Mouse (Mus musculus) lung, postnatal 10 days (tissue): Measurements from ENCODE around the gene Rpl13.
"Not testable (repeated sequence)": the region's sequence is repeated elsewhere in the genome, so short reads cannot be mapped to it uniquely, and the experiment has no call there.

Experiments
- DNase-seq: peaks from one replicate; pipeline ENCODE4 v3.0.0; 2021

The Rpl13 gene

DNA sequence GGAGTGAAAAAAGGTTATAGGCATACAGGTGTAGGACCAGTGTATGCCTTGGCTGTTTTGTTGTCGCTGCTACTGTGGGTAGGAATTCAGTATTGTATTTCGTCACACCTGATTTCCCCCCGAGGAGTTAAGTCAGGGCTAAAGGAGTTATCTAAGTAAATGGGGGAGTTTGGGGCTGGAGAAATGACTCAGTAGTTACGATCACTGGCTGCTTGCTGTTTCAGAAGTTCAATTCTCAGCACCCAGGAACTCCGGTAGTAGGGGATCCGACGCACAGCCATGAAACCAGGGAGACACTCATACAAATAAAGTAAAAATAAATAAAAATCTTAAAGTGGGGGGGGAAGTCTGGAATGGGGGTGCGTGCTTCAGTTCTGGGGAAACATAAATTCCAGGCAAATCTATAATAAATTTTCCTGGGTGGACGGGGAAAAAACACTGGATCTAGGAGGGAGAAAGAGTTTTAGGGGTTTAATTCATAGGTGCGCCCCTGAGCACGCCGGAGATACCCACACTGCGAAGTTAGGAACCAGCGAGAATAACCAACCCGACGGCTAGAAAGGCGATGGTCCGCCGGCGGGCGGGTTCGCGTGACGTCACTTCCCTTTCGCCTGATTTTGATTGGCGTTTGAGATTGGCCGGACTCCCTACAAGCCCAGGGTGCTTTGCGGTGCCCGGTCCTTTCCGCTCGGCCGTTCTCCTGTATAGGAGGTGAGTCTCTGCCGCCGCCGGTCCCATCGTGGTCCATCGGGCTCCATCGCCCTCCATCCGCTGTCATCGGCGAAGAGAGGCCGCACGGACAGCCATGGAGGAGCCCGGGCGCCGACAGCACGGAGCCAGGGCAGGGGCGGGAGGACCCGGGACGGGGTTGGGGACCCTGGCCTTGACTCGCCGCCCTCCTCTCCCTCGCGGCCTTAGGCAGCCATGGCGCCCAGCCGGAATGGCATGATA is at the start of gene Rpl13:
Gene Rpl13 (plus strand): TSS at position 616 of the 951 bp plus-strand sequence.
- DNase-seq = peak; percentile 99

DNA sequence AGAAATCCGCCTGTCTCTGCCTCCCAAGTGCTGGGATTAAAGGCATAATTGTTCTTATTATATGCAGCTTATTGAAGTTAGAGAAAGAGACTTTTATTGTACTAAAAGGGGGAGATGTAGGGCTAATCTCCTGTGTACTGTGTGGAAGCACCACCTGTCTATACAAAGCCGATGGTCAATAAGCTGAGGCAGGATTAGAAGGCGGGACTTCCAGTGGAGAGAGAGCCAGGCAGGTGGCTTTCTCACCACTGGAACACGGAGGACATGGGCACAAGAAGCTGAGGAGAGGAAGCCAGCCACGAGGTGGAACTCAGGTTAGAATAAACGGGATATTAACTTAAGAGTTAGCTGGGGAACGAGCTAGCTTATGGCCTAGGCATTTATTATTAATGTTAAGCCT is 39.4 kb upstream of the Rpl13 start, which contains the start of gene Spg7:
Gene Spg7 (plus strand): TSS at position 222 of the 400 bp plus-strand sequence.
- DNase-seq = no peak

DNA sequence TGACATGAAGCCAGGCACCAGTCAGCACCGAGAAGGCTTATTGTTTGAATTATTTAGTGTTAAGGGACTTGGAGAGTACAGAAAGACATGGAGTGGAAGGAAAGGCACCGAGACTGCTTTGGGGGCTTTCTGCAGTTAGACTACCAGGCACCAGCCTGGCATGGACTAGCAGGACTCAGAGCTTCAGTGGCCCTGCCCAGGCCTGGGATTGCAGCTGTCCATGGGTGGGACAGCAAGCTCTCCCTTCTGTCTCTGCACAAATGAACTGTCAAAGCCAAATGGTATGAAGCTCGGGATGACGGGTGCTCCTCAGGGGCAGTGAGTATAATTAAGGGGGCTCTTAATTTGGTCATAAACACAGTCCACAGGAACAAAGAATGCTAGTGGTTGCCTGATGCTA is 38.1 kb upstream of the Rpl13 start:
- no peak for DNase-seq

DNA sequence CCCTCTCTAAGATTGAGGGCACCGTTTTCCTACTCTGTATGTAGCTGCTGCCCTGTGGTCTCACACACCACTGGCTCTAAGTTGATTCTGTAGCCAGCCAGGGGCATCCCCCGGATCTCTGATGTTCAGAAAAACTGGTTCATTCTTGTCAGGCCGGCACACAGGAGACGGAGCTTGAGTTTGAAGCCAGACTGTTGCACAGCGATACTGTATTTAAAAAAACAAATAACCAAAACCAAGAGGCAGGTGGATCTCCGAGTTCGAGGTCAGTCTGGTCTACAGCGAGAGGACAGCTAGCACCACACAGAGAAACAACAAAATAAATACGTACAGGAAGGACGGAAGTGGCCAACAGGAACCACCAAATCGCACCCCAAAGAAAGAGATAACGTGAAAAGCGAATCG is 37.3 kb upstream of the Rpl13 start:
- DNase-seq = no peak

DNA sequence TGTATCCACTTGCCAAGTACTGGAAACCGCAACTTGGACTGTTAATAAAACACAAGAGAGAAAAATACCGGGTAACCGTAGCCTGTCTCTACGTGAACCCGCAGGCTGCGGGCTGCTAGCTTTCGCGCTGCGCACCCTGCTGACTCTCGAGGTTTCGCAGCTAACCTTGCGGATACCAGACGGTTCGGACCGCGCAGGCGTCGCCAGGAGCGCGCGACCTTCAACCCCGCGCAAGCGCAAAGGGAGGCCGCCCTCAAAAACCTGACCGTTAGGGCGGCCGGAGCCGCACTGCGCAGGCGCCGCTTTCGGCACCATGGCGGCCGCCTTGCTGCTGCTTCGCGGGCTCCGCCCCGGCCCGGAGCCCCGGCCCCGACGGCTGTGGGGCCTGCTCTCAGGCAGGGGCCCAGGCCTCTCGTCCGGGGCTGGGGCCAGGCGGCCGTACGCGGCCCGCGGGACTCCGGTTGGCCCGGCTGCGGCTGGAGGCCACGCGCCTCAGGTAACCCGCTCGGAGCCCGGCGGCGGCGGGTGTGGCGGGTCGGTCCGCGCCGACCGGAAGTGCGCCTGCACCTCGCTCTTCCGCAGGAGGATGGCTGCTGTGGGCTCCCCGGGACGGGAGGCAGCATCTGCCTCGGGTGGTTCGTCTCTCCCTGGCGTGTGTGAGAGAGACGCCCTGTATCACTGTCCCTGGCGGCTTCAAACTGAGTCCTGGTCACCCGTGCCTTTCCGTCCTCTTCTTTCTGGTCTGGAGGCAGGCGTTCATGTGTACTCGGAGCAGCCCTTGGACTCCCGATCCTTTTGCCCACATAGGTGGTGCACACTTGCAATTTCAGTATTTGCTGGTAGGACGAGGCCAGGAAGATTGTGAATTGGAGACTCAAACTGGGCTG is 36.7 kb upstream of the Rpl13 start:
- peak; percentile 97 for DNase-seq

DNA sequence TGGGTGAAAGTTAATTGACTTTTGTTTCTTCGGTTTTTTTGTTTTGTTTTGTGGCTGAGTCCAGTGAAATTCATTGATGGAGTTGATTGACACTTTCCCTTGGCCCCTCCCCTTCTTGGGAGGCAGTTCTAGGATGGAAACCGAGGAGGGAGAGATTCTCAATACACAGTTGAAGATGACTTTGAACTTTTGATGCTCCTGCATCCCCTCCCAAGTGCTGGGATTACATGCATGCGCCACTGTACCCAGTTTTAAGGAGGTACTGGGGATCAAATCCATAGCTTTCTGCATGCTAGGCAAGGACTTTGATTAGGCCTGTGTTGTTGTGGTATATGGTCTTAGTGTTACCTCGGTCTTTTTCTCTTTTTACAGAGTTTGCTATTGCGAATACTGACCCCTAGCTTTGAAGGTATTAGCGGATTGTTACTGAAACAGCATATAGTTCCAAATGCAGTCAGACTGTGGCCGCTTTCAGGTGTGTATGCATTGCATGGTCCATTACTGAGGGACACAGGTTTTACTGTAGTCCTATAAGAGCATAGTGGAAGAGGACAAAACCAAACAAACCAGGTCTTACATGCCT is 36.0 kb upstream of the Rpl13 start:
- peak; percentile 36 for DNase-seq

DNA sequence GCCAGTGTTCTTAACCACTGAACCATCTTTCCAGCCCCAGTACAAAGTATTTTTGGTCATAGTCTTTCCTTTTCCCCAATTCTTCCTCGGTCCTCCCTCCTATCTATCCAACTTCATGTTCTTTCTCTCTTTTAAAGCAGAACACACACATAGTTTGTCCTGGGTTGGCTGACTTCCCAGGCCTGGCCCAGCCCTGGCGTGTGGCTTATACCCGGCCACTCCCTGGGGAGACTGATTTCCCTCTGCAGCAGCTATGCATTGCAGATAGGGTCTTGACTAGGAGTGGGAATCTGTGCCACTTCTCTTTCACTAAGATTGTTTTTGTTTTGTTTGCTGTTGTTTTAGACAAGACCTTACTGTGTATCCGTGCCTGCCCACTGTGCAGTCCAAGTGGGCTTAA is 31.0 kb upstream of the Rpl13 start:
- peak; percentile 46 for DNase-seq

DNA sequence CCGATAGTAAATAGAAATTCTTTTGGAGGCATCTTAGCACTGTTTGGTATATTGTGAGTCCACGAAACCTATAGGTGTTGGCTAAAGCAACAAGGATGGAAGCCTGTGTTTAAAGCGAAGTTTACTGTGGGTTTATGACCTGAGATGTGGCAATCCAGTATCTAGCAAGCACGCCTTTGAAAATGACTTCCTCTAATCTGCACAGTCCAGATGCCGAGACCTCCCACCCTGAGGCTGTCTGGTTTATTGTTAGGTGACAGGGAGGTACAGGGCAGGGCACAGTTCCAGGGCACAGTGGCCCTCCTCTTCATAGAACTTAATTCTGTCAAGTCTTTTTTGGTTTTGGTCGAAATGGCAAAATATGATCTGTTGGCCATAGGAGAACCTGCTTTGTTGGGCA is 24.9 kb upstream of the Rpl13 start:
- DNase-seq = no peak

DNA sequence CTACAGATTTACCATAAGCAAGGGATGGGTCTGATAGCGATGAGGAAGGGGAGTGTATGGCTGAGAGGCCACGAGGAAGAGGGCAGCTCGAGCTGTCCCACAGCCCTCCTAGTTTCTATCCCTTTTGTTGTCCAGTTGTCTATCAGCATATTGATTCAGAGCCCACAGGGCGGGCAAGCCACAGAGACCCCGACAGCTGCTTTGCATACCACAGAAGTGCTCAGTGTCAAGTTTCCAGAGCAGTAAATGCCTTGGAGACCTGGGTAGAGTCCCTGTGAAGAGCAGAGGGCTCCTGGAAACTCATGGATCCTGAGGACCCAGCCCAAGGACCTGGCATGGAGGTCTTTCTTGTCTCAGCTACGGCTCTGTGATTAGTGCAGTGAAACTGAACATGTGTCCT is 19.2 kb upstream of the Rpl13 start:
- DNase-seq = no peak

DNA sequence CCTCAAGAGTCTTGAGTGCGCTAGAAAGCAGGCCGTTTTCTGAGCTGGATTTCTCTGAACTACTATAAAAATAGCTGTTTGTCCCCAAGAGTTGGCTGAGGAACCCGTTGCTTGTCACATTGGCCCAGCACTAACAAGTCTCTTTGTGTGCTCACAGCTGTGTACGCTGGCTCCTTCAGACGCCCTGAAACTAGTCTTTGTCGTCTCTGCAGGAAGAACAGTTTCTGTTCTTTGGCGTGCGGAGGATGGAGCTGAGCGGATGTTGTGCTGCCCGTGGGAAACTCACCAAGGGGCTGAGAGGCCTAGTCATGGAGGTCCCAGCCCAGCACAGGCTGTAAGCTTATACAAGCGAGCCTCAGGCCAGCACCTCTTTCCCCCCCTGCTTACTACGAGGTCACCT is 18.5 kb upstream of the Rpl13 start:
- no peak for DNase-seq

DNA sequence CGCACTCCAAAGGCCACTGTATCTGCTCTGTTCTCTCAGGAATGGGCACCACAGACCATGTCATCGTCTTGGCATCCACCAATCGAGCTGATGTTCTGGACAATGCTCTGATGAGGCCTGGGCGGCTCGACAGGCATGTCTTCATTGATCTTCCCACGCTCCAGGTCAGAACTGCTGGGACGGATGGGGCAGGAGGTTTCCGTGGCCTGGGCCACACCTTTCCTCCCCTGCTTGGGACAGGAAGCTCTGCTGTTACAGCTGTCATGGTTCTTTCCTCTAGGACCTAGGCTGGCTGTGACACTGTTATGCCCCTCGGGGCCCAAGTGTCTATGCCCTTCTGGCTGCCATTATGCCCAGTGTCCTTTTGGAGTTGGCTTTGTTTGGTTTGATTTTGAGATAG is 14.9 kb upstream of the Rpl13 start:
- DNase-seq = no peak

DNA sequence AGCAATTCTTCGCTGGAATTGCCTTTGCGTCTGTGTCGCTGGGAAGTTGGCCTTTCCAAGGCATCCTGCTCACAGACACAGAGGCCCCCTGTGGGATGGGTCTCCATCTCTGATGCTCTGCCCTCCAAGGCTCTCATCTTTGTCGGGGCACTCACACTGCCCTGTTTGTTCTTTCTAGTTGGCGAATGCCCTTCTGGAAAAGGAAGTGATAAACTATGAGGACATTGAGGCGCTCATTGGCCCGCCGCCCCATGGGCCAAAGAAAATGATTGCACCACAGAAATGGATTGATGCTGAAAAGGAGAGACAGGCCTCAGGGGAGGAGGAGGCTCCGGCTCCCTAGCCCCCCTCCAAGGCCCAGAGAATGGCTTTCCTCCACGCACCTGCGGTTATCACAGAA is 4.9 kb upstream of the Rpl13 start:
- DNase-seq = no peak

DNA sequence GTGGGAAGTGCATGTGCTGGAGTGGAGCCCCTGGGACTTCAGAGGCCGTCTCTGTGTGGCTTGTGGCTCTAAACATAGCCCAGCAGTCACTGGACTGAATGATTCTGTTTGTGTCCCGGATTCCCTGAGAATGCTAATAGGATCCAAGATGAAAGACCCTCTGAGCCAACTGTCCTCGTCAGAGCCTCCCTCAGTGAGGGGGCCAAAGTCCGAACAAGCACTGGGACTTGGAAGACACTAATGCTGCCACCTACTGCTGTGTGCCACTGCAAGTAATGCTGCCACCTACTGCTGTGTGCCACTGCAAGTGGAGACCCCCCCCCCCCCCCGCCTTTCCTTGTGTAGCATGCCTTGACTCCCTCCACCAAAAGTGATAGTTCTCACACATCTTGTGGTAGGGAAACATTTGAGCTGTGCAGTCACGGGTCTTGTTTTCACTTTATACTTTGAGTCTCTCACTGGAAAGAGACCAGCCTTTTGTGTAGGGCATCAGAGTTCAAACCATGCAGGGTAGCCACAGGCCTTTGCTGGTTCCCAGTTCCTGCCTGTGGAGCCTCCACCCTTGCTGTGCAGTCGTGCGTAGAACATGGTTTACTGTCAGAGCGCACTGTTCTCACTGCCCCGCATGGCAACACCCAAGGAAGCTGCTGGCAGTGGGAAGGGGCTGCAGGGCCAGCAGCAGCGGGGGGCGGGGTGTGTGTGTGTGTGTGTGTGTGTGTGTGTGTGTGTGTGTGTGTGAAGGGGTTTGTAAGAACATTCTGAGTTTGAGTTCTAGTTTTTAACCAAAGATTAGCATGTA is 4.2 kb upstream of the Rpl13 start:
- no peak for DNase-seq

DNA sequence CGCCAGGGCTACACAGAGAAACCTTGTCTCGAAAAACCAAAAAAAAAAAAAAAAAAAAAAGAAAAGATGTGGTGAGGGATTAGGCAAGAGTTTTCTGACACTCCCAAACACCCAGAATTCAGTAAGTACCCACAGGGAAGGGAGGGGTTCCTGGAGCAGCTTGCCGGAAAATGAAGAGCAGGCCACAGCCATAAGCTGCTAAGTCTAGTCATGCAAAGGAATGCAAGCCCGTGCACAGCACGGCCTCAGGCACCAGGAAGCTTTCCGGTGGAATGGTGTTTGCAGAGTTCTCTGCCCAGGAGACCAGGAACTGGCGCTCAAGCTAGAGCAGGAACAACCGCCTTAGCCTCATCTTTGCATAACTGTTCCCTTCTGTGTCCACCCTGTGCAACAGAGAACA is 1.9 kb upstream of the Rpl13 start:
- no peak for DNase-seq

DNA sequence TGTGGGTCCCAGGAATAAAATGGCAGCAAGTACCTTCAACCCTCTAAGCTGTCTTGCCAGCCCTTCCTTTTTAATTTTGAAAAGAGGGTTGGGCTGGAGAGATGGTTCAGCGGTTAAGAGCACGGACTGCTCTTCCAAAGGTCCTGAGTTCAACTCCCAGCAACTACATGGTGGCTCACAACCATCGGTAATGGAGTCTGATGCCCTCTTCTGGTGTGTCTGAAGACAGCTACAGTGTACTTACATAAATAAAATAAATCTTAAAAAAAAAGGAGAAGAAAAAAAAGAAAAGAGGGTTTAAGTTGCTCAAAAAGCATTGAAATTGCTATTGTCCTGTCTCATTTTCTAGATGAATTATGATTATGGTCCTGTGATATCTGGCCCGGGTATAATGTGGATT is 906 bp upstream of the Rpl13 start:
- DNase-seq = no peak

DNA sequence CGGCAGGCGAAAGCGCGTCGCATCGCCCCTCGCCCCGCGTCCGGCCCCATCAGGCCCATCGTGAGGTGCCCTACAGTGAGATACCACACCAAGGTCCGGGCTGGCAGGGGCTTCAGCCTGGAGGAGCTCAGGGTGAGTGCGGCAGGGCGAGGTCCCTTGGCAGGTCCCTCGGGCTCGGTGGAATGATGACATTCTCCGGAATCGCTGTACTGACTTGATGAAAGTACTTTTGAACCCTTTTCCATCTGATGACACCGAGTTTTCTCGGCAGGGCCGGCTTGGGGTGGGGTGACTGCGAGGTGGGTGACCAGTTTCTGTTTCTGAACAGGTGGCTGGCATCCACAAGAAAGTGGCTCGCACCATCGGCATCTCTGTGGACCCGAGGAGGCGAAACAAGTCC is 705 bp downstream of the Rpl13 start:
- not testable (repeated sequence) for DNase-seq

DNA sequence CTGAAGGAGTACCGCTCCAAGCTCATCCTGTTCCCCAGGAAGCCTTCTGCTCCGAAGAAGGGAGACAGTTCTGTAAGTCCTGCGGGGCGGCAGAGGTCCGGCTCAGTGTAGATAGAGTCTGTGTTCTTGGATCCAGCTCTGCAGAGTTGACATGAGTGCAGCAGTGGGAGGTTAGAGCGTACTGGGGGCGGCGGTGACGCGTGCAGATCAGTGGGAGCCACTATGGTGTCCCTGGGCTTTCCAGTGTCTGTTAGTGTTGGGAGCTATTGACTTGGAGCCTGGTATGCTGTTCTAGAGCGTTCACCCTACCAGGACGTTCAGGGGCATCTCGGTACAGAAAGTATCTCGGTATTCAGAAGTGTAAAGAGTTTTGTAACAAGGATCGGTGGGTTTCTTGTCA is 1.1 kb downstream of the Rpl13 start:
- DNase-seq = no peak

DNA sequence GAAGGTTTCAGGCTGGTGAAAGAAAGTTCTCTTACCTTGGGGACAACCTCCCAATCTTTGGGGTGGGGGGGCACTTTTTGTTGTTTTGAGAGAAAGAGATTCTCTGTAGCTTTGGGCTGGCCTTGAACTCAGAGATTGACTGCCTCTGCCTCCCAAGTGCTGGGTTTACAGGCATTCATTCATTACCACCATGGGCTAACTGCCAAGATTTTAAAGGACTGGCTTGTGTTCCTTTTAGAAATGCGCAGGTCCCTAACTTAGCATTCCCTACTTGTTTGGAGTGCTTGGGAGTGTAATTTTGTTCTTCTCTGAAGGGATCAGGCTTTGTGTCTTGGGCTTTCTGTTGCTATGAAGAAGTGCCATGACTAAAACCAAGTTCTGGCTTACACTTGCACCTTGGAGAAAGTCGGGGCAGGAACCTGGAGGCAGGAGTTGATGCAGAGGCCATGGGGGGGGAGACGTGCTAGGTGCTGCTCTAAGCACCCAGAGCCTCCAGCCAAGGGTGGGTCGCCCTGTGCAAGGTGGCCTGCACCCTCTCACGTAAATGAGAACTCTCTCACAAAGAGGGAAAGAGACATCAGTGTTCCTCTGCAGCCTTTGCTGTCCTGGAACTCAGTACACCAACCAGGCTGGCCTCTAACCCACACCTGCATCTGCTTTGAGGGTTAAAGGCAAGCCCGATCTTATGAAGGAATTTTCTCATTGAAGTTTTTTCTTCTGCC is 2.1 kb downstream of the Rpl13 start:
- no peak for DNase-seq

DNA sequence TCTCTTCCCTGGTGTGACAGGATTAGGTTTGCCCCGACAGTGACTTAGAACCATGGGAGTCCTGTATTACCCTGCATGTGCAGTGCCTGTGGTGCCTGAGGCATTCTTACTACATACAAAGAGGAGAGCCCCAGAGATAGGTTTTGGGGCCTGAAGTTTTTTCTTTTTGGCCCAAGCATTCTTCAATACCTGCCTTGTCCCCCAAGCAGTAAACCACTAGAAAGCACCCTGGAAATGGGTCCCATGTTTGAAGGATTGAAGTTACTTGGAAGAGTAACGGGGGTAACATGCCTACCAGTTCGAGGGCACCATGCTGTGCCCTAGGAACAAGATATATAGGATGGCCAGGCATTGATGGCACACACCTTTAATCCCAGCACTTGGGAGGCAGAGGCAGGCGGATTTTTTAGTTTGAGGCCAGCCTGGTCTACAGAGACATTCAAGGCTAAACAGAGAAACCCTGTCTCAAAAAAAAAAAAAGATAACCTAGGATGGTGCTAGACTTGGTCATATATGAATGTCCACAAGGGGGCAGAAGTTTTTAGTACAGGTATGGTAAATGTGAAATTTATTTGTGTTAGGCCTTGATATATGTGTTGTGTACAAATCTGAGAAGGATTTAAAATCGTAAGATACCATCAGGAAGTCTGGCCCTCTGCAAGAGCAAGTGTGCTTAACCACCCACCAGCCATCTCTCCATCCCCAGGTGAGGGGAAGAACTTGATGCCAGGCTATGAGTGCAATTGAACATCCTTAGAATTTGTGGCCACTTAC is 3.6 kb downstream of the Rpl13 start:
- peak; percentile 54 for DNase-seq

DNA sequence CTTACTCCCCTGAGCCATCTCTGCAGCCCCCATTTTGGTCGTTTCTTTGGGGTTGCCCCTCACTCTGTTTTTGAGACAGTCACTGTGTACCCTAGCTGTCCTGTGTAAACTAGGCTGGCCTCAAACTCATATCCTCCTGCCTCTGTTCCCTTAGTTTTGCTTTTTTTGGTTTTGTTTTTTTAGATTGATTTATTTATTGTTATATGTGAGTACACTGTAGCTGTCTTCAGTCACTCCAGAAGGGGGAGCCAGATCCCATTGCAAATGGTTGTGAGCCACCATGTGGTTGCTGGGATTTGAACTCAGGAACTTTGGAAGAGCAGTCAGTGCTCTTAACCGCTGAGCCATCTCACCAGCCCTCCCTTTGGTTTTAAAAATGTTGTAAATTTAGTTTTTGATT is 4.4 kb downstream of the Rpl13 start:
- DNase-seq = peak; percentile 56

DNA sequence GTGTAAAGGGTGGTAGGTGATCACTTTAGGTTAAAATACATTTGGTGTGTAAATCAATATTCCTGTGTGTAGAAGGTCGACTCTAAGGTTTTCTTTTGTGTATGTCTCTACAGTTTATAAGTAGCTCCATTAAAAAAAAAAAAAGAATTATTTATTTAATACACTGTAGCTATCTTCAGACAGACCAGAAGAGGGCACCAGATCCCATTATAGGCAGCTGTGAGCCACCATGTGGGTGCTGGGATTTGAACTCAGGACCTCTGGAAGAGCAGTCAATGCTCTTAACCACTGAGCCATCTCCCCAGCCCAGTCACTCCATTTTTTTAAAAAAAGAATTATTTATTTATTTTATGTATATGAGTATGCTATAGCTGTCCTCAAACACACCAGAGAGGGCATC is 5.9 kb downstream of the Rpl13 start:
- no peak for DNase-seq
